ENCODE assay signal across 8 mouse cellular contexts in the genomic region with DNA sequence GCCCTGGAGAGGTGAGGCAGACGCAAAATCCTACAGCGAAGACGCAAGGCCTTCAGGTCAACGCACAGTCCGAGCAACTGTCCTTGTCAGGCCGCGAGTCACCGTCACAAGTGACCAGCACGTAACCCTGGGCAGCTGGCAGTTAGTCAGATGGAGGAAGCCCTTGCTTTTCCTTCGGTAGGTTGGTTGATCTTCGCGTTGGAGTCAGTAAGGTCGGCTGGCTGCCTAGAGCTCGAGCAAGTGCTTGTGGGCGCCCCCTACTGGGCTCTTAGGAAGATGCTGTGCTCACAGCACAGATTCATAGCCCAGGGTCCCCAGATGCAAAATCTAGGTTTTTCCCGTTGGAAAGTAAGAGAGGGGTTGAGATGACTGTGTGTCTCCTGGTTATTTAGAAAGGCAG. TPM values are rescaled to one million over a fixed set of nuclear protein-coding genes. Genes with fewer than 3 reads are reported as not detected.
DNase-seq lines count a peak whose midpoint lies in the region; ATAC-seq and TF ChIP-seq lines count a peak whose summit lies in the region.

No protein-coding gene starts in this region.

- DNase-seq in ES-E14 (ENCODE audit: low read depth, low spot score): peak; percentile 68
- peak; percentile 27 for DNase-seq in c-Kit-positive CD71-positive TER-119-negative erythroid progenitor cells, embryonic 14.5 days (ENCODE audit: low read depth)
- peak; percentile 85 for DNase-seq in forebrain, embryonic 11.5 days (ENCODE audit: low spot score)
- DNase-seq in heart, postnatal 36 days: peak; percentile 56 to 73
- peak; percentile 82 to 89 for DNase-seq in kidney, postnatal 4 days
- DNase-seq in ovary, adult 18-20 months (ENCODE audit: low spot score): peak; percentile 22
- DNase-seq in thymus, postnatal 10 days (ENCODE audit: low spot score in 2 of 2): peak; percentile 7 to 72

- H3K4me3 ChIP-seq in ES-E14 (ENCODE audit: insufficient read depth in 1 of 2, low read depth in 1 of 2, low read length in 2 of 2, poor library complexity in 1 of 2, severe bottlenecking in 1 of 2): no peak overlapping the region
- no peak overlapping the region for H3K4me3 ChIP-seq in forebrain, embryonic 11.5 days (ENCODE audit: low read depth, low read length)
- H3K4me3 ChIP-seq in lung, embryonic 15.5 days: peak overlapping the region; percentile 17; the same call in 1 of the 2 replicates

- peaks cover 0 to 4% of the 10 kb centered on the region in 2 experiments; a peak in 1 of 4 replicates for H3K4me1 ChIP-seq in ES-E14 (ENCODE audit: control insufficient read depth in 2 of 2, insufficient read depth in 2 of 2, low read length in 2 of 2, poor library complexity in 1 of 2)
- no peaks in the 10 kb centered on the region for H3K4me1 ChIP-seq in forebrain, embryonic 11.5 days (replicated peaks; ENCODE audit: control insufficient read depth, insufficient read depth, low read length)
- peaks cover 22% of the 10 kb centered on the region for H3K4me1 ChIP-seq in lung, embryonic 15.5 days

- 0 out of 2 replicates have a peak overlapping the region, but pooled peaks have one; percentile 21 for H3K4me2 ChIP-seq in forebrain, embryonic 11.5 days (ENCODE audit: low read depth, low read length, severe bottlenecking)
- H3K4me2 ChIP-seq in lung, embryonic 15.5 days: peak overlapping the region; percentile 51

- no peak overlapping the region for H3K27ac ChIP-seq in ES-E14 (ENCODE audit: insufficient read depth, low read depth, low read length, poor library complexity, severe bottlenecking)
- no peak overlapping the region for H3K27ac ChIP-seq in forebrain, embryonic 11.5 days (ENCODE audit: low read depth, low read length)
- H3K27ac ChIP-seq in lung, embryonic 15.5 days: no peak overlapping the region

- no peak for ATAC-seq in forebrain, embryonic 11.5 days (replicated peaks; ENCODE audit: low FRiP score)
- no peak for ATAC-seq in lung, embryonic 15.5 days (ENCODE audit: borderline replicate concordance, extremely low read depth, low FRiP score, low TSS enrichment)

- H3K9ac ChIP-seq in ES-E14 (ENCODE audit: insufficient read depth, low read depth, low read length, poor library complexity, severe bottlenecking): no peak overlapping the region
- no peak overlapping the region for H3K9ac ChIP-seq in forebrain, embryonic 11.5 days (ENCODE audit: low read length)
- no peak overlapping the region for H3K9ac ChIP-seq in lung, embryonic 15.5 days

- 11% methylated on average over 16 of the region's 16 CpGs for WGBS in forebrain, embryonic 11.5 days
- 12% methylated on average over 16 of the region's 16 CpGs for WGBS in lung, embryonic 15.5 days

- no peaks in the 10 kb centered on the region for H3K9me3 ChIP-seq in ES-E14 (ENCODE audit: control insufficient read depth, insufficient read depth, low read depth, low read length)
- H3K9me3 ChIP-seq in forebrain, embryonic 11.5 days (ENCODE audit: control insufficient read depth, low read length): no peaks in the 10 kb centered on the region
- no peaks in the 10 kb centered on the region for H3K9me3 ChIP-seq in lung, embryonic 15.5 days

- in situ Hi-C loops in ES-E14 (cut with MboI; ENCODE audit: low sequenced_read_pairs in 2 of 2, unreplicated experiment in 2 of 2): no loop called here

- intact Hi-C loops in heart, postnatal 36 days (cut with DNase I): loop anchor here (1.0 kb wide), 1 partner anchor 158 kb away; no protein-coding TSS in a partner anchor

- no peaks in the 10 kb centered on the region for H3K27me3 ChIP-seq in forebrain, embryonic 11.5 days (ENCODE audit: control insufficient read depth, insufficient read depth, low read length)
- H3K27me3 ChIP-seq in lung, embryonic 15.5 days: no peaks in the 10 kb centered on the region; the same call in 1 of the 2 replicates

- H3K36me3 ChIP-seq in ES-E14 (ENCODE audit: control insufficient read depth, insufficient read depth, low read length, poor library complexity, severe bottlenecking): no peaks in the 10 kb centered on the region
- H3K36me3 ChIP-seq in forebrain, embryonic 11.5 days (ENCODE audit: control insufficient read depth, insufficient read depth, low read length): no peaks in the 10 kb centered on the region
- H3K36me3 ChIP-seq in lung, embryonic 15.5 days: no peaks in the 10 kb centered on the region

TF ChIP-seq in ES-E14, 5 proteins besides CTCF, POLR2A, EP300 and RAD21:
- no peak for TF ChIP-seq ZC3H11A (IDR thresholded peaks at IDR 0.05; ENCODE audit: borderline replicate concordance, low read depth, low read length)
- no peak for TF ChIP-seq HCFC1 (IDR thresholded peaks at IDR 0.05; ENCODE audit: borderline replicate concordance, insufficient read depth, low read length)
- no peak for TF ChIP-seq ZNF384 (IDR thresholded peaks at IDR 0.05; ENCODE audit: low read depth, low read length)
- no peak for TF ChIP-seq MAFK (IDR thresholded peaks at IDR 0.05; ENCODE audit: insufficient read depth, low read depth, low read length)
- TF ChIP-seq CHD2 (IDR thresholded peaks at IDR 0.05; ENCODE audit: low read depth, low read length): no peak

RNA-seq across cellular contexts. Expression of gene Trim67, which starts 17.2 kb away (rescaled TPM):
- total RNA-seq in ES-E14 (2012; rRNA removed): 0.40 and 0.48 TPM in 2 replicates
- polyA plus RNA-seq in forebrain, embryonic 11.5 days (2014; fragmentation: Nextera tagmentation; extraction: Ambion mirVana): 2.2 and 2.7 TPM in 2 replicates
- total RNA-seq in heart, postnatal 36 days (2021): under 1 TPM; 0.36 to 0.68 TPM
- 0.66 and 0.67 TPM in 2 replicates for polyA plus RNA-seq in lung, embryonic 15.5 days (2015; fragmentation: Nextera tagmentation; extraction: Ambion mirVana)

RNA-seq across cellular contexts. Expression of gene Fam89a, which starts 24.1 kb away (rescaled TPM):
- total RNA-seq in ES-E14 (2012; rRNA removed): 1.6 and 2.9 TPM in 2 replicates
- 1.2 and 1.4 TPM in 2 replicates for polyA plus RNA-seq in forebrain, embryonic 11.5 days (2014; fragmentation: Nextera tagmentation; extraction: Ambion mirVana)
- 1 to 10 TPM in 1 of 2 experiments, under 1 TPM in 1; 0.75 to 1.6 TPM for total RNA-seq in heart, postnatal 36 days (2021)
- polyA plus RNA-seq in lung, embryonic 15.5 days (2015; fragmentation: Nextera tagmentation; extraction: Ambion mirVana): 11.3 and 14.4 TPM in 2 replicates

RNA-seq across cellular contexts. Expression of gene Arv1, which starts 53.8 kb away (rescaled TPM):
- total RNA-seq in ES-E14 (2012; rRNA removed): 25.1 and 28.3 TPM in 2 replicates
- polyA plus RNA-seq in forebrain, embryonic 11.5 days (2014; fragmentation: Nextera tagmentation; extraction: Ambion mirVana): 34.1 and 38.2 TPM in 2 replicates
- 1 to 10 TPM; 3.6 to 5.6 TPM for total RNA-seq in heart, postnatal 36 days (2021)
- polyA plus RNA-seq in lung, embryonic 15.5 days (2015; fragmentation: Nextera tagmentation; extraction: Ambion mirVana): 21.8 and 23.8 TPM in 2 replicates

RNA-seq across cellular contexts. Expression of gene Ttc13, which starts 53.9 kb away (rescaled TPM):
- 74.8 and 108 TPM in 2 replicates for total RNA-seq in ES-E14 (2012; rRNA removed)
- 60.3 and 63.2 TPM in 2 replicates for polyA plus RNA-seq in forebrain, embryonic 11.5 days (2014; fragmentation: Nextera tagmentation; extraction: Ambion mirVana)
- 10 to 100 TPM; 16.7 to 17.4 TPM for total RNA-seq in heart, postnatal 36 days (2021)
- polyA plus RNA-seq in lung, embryonic 15.5 days (2015; fragmentation: Nextera tagmentation; extraction: Ambion mirVana): 47.0 and 49.7 TPM in 2 replicates

Comparison
In these comparisons a context has a peak if more than half of its experiments do, and no peak if none do; other contexts are left out.
1. DNase-seq: peak in every context shown above with its lines; median percentile 86 in kidney, postnatal 4 days; 85 in forebrain, embryonic 11.5 days; 68 in ES-E14; 64 in heart, postnatal 36 days; 40 in thymus, postnatal 10 days; 27 in c-Kit-positive CD71-positive TER-119-negative erythroid progenitor cells, embryonic 14.5 days; 22 in ovary, adult 18-20 months.